Mouse (Mus musculus) layer of hippocampus, adult 2 months (tissue): Measurements from ENCODE around the gene Pcbp4. TPM values are rescaled to one million over a fixed set of nuclear protein-coding genes. Genes with fewer than 3 reads are reported as not detected.
A peak's percentile ranks its signal among the peaks of the same experiment; 100 is the strongest.
"Not testable (repeated sequence)": the region's sequence is repeated elsewhere in the genome, so short reads cannot be mapped to it uniquely, and the experiment has no call there.

Experiments used
- DNase-seq, 2 experiments: peaks; one replicate each; pipeline ENCODE4 v3.0.0; 2022; ENCODE audit warnings: low spot score in 2 of 2
- H3K27ac ChIP-seq: fragments of 200-600 bp; 2 replicates; pipeline ENCODE4 v1.8.1; 2022
- H3K4me3 ChIP-seq: fragments of 200-600 bp; 2 replicates; pipeline ENCODE4 v1.8.1; 2022; ENCODE audit warnings: mild to moderate bottlenecking
- CTCF ChIP-seq: fragments of 200-600 bp; conservative IDR thresholded peaks from 2 replicates; pipeline ENCODE4 v1.8.1; 2022; ENCODE audit warnings: antibody characterized with exemption, mild to moderate bottlenecking, moderate library complexity
- total RNA-seq, 2 experiments: library from RNA; stranded (reverse); gene quantifications; 2 replicates each; pipeline ENCODE4 v1.2.3; 2021

Gene Pcbp4
- total RNA-seq, 2 experiments from 2014 or later, result 187 to 205 TPM

DNA sequence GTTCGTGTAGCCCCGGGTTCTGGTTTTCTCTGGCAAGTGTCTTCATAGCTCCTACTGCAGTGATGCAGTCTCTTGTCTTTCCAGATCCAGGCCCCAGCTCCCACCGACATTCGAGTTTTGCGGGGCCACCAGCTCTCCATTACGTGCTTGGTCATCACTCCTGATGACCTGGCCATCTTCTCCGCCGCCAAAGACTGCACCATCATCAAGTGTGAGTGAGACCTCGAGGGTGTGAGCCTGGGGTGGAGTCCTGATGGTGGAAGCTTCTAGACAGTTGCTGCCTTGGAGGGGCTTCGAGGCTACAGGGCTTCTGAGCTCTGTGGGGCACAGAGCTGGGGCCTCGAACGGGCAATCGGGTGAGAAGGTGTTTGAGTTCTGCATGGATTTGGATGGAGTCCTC, 28.6 kb downstream of the Pcbp4 start:
- no peak for TF ChIP-seq CTCF
- DNase-seq, result peak in 1 of 2 experiments; percentile 7
- H3K4me3 ChIP-seq, result no peak overlapping the region
- no peak overlapping the region for H3K27ac ChIP-seq

GRCm38 (mm10) chr9:106482578-106483115, 29.6 kb downstream of the Pcbp4 start:
- peak in 1 of 2 experiments; percentile 5 for DNase-seq
- no peak overlapping the region for H3K27ac ChIP-seq
- no peak overlapping the region for H3K4me3 ChIP-seq
- no peak for TF ChIP-seq CTCF

DNA sequence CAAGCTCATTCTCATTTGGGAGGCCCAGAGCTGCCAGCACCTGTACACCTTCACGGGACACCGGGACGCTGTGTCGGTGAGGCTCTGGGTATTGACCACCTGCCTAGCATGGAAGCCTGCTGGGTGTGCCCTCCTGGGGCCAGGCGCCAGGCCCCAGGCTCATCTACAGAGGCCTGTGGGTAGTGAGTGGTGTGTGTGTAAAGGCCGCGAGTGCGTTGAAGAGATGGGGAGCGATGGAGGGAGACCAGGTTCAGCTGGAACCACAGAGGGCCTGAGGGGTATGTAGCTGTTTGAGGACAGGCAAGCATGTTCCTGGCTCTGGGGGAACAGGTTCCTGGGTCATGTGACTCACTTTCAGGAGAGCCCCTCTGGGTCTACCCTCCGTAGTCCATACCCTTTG, 30.0 kb downstream of the Pcbp4 start:
- TF ChIP-seq CTCF, result no peak
- Histone ChIP-seq H3K27ac (no peak overlapping the region), H3K4me3 (no peak overlapping the region)
- peak in 1 of 2 experiments; percentile 2 for DNase-seq

DNA sequence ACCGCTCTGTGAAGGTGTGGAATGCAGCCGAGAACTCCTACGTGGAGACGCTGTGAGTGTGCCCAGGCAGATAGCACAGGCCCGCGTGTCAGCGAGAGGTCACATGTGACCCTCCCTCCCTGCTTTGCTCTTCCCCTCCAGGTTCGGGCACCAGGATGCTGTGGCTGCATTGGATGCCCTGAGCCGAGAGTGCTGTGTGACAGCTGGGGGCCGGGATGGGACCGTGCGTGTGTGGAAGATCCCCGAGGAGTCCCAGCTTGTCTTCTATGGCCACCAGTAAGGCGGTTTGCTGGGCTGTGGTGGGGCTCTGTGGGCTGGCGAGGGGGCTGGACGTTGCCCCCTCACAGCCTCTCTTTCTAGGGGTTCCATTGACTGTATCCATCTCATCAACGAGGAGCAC, 30.5 kb downstream of the Pcbp4 start:
- Histone ChIP-seq H3K4me3 (no peak overlapping the region), H3K27ac (no peak overlapping the region)
- no peak for TF ChIP-seq CTCF
- DNase-seq, result peak in 1 of 2 experiments; percentile 6

- no peak for DNase-seq
- no peak for TF ChIP-seq CTCF
- Histone ChIP-seq H3K4me3 (no peak overlapping the region), H3K27ac (no peak overlapping the region)
Measured at GRCm38 (mm10) chr9:106485076-106485475, 32.0 kb downstream of the Pcbp4 start.

GRCm38 (mm10) chr9:106487602-106488001, 34.5 kb downstream of the Pcbp4 start:
- DNase-seq, H3K27ac ChIP-seq, H3K4me3 ChIP-seq: not testable (repeated sequence)

DNA sequence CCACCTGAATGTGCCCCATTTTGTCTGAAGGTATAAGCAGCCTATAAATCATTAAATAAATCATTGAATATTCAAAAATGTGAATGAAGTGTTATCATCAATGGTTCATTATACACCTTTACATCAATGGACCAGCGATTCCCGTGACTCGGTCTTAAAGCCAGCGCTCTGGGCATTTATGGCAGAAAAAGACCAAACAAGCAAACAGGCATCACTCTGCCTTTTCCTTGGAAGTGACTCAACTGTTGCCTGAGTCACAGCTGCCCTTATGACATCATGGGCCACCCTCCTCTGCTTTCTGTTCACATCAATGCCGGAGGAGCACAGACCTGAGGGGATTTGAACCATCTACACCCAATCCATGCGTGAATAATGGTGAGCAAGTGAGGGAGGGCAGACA, 46.6 kb downstream of the Pcbp4 start, which contains the start of gene Iqcf1:
TSS of gene Iqcf1 (plus strand) at position 301 of the 400 bp plus-strand sequence.
- no peak for DNase-seq
- no peak within 1 kb of the TSS for H3K4me3 ChIP-seq
- no peak for TF ChIP-seq CTCF
- H3K27ac ChIP-seq, result no peak within 1 kb of the TSS

DNA sequence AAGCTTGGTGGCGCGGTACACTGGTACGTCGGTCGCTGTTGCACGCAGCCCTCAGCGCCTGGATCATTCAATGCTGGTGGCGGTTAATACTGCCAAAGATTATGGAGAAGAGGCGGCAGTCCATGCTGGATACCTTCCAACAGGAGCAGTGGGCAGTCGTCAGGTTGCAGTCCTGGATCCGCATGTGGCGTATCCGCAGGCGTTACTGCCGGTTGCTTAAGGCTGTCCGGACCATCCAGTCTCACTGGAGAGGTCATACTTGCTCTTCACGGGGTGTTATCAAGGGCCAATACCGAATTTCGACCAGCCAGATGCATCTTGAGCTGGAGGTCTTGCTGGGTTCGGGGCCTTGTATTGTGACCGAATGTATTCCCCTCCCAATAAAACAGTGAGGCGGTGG, 48.8 kb downstream of the Pcbp4 start:
- H3K27ac ChIP-seq, result no peak overlapping the region
- no peak overlapping the region for H3K4me3 ChIP-seq
- TF ChIP-seq CTCF, result no peak
- DNase-seq, result no peak

- DNase-seq, result no peak
- H3K4me3 ChIP-seq, result no peak overlapping the region
- TF ChIP-seq CTCF, result no peak
- H3K27ac ChIP-seq, result no peak overlapping the region
Measured at GRCm38 (mm10) chr9:106504246-106504645, 51.2 kb downstream of the Pcbp4 start.

DNA sequence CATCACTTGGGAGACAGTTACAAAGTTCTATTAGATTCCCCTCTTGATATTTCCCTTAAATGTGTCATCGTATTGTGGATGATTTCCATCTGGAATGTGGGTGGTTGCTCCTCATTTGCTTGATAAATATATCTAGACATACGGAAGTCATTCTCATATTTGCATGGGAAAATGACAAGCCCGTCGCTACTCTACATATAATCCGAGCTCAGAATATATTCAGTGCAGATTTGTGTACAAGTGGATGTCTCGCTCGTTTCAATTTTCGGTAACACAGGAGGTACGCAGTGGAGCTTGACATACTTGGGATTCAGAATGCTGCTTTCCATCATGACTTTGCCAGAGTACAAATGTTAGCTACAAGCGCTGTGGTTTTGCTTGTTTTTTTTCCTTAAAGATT, 56.3 kb downstream of the Pcbp4 start:
- peak; percentile 33 to 70 for DNase-seq

GRCm38 (mm10) chr9:106512729-106513450, 59.8 kb downstream of the Pcbp4 start:
- H3K27ac ChIP-seq, result no peak overlapping the region
- DNase-seq, result peak; percentile 10 to 34

More for the DNA sequence above, 56.3 kb downstream of the Pcbp4 start:
- H3K4me3 ChIP-seq, result no peak overlapping the region
- H3K27ac ChIP-seq, result no peak overlapping the region
- no peak for TF ChIP-seq CTCF

DNA sequence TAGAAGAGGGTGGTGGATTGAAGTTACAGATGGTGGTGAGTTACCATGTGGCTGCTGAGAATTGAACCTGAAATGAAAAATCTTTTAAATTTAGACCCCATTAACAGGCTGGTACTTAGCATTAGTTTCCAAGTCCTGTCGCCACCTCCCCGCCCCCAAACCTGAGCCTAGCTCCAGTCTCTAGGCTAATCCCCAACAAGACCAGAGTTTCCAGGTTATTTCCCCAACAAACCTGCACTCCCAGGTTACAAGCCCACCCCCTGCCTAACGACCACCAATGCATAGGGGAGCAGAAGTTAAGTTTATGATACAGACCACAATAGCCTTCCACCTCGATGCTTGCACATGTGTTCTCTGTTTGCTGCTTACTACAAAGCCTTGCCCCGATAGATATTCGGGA, 60.5 kb downstream of the Pcbp4 start:
- peak in 1 of 2 experiments; percentile 6 for DNase-seq
- Histone ChIP-seq H3K4me3 (no peak overlapping the region), H3K27ac (no peak overlapping the region)
- no peak for TF ChIP-seq CTCF

More at GRCm38 (mm10) chr9:106512729-106513450, 59.8 kb downstream of the Pcbp4 start:
- no peak overlapping the region for H3K4me3 ChIP-seq
- TF ChIP-seq CTCF, result no peak

Other genes starting within 250 kb of the Pcbp4 start
- gene Tlr9, start 230.7 kb upstream of the Pcbp4 start, total RNA-seq, result 1 to 10 TPM; 1.4 to 1.5 TPM
- gene Alas1, start 204.6 kb upstream of the Pcbp4 start, total RNA-seq, result 100 to 1,000 TPM; 149 to 154 TPM
- 10 to 100 TPM in 1 of 2 experiments, 1 to 10 TPM in 1; 8.6 to 14.5 TPM for gene Poc1a, start 172.2 kb upstream of the Pcbp4 start, total RNA-seq
- gene Dusp7, start 84.7 kb upstream of the Pcbp4 start, total RNA-seq, result 10 to 100 TPM; 81.7 to 93.2 TPM
- gene Rpl29, start 23.8 kb upstream of the Pcbp4 start, total RNA-seq, result 100 to 1,000 TPM; 260 to 265 TPM
- 10 to 100 TPM; 15.5 to 16.1 TPM for gene Acy1, start 15.0 kb upstream of the Pcbp4 start, total RNA-seq
- 10 to 100 TPM; 13.9 to 17.0 TPM for gene Abhd14b, start 5.8 kb upstream of the Pcbp4 start, total RNA-seq
- 10 to 100 TPM; 39.0 to 39.4 TPM for gene Abhd14a, start 5.6 kb upstream of the Pcbp4 start, total RNA-seq
- gene Gpr62, start 12.6 kb downstream of the Pcbp4 start, total RNA-seq, result 10 to 100 TPM; 11.6 to 12.4 TPM
- gene Rrp9, start 22.7 kb downstream of the Pcbp4 start, total RNA-seq, result 10 to 100 TPM; 35.4 to 36.6 TPM
- 1 to 10 TPM; 3.0 to 3.7 TPM for gene Parp3, start 23.7 kb downstream of the Pcbp4 start, total RNA-seq
- gene Iqcf1, start 46.7 kb downstream of the Pcbp4 start, total RNA-seq, result not detected
- not detected for gene Iqcf5, start 61.3 kb downstream of the Pcbp4 start, total RNA-seq
- not detected for gene Iqcf3, start 108.3 kb downstream of the Pcbp4 start, total RNA-seq
- not detected for gene Iqcf4, start 117.7 kb downstream of the Pcbp4 start, total RNA-seq
- not detected for gene Iqcf6, start 173.3 kb downstream of the Pcbp4 start, total RNA-seq
- gene Grm2, start 202.8 kb downstream of the Pcbp4 start, total RNA-seq, result 10 to 100 TPM; 76.8 to 82.2 TPM
- 10 to 100 TPM; 85.0 to 99.3 TPM for gene Tex264, start 232.6 kb downstream of the Pcbp4 start, total RNA-seq